Mouse (Mus musculus) heart, postnatal 36 days (tissue): ENCODE data around the gene Crybg1. TPM values are rescaled to one million over a fixed set of nuclear protein-coding genes. Genes with fewer than 3 reads are reported as not detected.

Experiments used
- DNase-seq, 2 experiments: peaks; one replicate each; pipeline ENCODE4 v3.0.0; 2021 to 2022
- intact Hi-C: fragments of 180-260 bp; cut with DNase I; formaldehyde crosslinking; loops from one replicate; pipeline ENCODE4 v1.15.1; 2025
- total RNA-seq, 2 experiments: library from RNA; stranded (reverse); gene quantifications; 2 replicates each; pipeline ENCODE4 v1.2.3; 2021

Gene Crybg1
- total RNA-seq, 2 experiments from 2014 or later, result 2.4 to 3.8 TPM

DNA sequence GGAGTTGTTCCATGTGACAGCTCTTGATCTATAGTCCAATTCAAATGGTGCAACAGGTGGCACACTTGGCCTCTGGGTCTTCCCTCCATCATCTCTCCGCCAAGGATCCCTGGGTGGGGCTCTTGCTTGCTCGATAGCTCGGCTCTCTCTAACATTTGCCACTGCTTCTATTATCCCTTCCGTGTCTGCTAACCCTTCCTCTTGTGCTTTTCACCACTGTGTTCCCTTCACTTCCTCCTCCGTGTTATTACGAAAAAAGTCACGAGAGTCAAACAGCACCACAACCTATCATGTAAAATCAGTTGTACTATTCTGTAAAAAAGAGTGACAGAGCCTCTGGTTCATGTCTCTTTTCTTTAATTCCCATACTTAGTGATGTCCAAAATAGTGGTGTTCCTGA is 137.2 kb downstream of the Crybg1 start:
- no peak for DNase-seq
- intact Hi-C loops, result no loop called here

DNA sequence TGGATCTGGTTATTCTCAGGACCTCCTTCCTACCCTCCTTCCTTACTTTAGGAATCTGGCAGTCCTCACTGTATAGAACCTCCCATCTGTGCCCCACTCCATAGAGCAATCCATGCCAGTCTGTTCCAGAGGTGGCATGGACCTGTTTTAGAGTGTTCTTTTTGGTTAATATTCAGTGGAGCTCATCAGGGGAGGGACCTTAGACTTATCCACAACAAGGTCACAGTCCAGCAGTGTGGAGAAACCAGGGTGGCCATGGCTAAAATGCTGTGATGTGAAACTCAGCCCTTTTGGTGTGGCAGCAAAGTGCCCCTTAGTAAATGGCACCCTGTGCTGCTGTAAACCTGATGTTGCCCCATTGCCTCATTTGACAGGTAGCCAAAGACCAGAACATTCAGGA is 139.8 kb downstream of the Crybg1 start:
- no peak for DNase-seq
- intact Hi-C loops, result no loop called here

DNA sequence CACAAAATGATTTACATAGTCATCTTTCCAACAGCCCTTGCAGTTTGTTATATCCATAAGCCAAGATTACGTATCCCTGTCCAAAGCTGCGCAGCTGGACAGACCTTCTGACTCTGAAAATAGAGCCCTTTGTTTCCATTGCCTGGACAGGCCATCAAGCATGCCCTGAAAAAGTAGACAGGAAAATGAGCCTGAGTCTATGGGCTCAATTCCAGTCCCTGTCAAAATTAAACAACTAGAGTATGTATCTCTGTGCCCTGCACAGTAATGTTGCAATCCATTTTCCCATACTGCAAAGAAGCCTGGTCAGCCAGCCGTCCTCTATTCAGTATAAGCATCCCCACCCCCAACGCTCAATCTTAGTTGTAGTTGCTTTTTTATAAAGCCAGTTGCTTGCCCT is 141.8 kb downstream of the Crybg1 start:
- intact Hi-C loops, result no loop called here
- DNase-seq, result no peak

- peak in 1 of 2 experiments; percentile 4 for DNase-seq
- intact Hi-C loops, result no loop called here
Observed at GRCm38 (mm10) chr10:44005677-44006641, 142.7 kb downstream of the Crybg1 start.

DNA sequence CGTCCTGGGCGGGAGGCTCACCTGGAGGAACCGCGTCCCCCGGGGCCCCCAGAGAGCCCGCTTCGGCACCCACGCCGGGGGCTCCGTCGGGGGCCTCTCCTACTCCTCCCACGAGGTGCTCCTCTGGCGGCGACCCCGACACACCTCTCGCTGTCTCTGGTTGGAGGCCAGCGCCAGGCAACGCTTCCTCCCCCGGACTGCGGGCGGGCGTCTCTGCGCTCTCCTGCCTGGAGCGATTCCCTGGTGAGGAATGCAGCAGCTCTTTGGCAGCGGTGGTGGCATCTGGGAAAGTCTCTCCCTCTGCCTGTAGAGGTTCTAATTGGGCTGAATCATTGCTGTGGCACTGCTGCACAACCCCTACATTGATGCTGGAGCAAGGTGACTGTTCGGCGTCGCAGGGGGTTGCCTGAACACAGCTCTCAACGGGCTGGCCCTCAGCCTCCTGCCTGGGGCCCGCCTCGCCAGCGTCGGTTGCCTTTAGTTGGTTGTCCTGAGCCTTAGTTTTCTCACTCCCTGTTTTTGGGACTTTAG is 144.4 kb downstream of the Crybg1 start:
- intact Hi-C loops, result no loop called here
- DNase-seq, result peak; percentile 40 to 51

DNA sequence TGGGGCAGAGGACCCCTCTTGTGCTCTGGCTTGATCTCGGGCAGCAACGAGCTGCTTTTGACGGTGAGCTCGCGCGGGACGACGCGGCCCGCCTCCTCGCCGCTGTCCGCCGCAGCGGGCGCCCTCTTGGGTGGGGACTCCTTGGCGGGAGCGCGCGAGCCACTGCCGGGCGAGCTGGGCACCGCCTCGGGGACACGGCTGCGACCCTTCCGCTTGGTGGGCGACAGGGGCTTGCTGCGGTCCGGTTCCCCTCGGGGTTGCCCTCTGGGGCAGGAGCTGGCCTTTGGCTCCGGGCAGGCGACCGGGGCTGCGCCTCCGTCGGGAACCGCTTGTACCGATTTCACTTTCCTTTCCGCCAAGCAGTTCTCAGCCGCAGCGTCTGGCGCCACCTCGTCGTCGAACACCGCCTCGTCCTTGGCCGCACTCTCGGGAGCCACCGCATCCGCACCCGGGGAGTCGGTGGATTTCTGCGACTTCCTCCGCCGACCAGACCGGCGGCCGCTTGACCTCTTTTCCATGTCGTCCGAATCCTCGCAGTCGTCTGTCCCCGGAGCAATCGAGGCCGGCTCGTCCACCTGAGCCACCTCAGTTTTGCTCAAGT is 145.0 kb downstream of the Crybg1 start:
- DNase-seq, result peak; percentile 66 to 78
- intact Hi-C loops, result loop anchor here (2.0 kb wide), 2 partner anchors 49 to 67 kb away; no protein-coding TSS in a partner anchor

- intact Hi-C loops, result loop anchor here (2.0 kb wide), 2 partner anchors 48 to 68 kb away; no protein-coding TSS in a partner anchor
- no peak for DNase-seq
Observed at GRCm38 (mm10) chr10:44002995-44003524, 145.6 kb downstream of the Crybg1 start.

- peak in 1 of 2 experiments; percentile 14 for DNase-seq
- intact Hi-C loops, result loop anchor here (2.0 kb wide), 2 partner anchors 47 to 69 kb away; no protein-coding TSS in a partner anchor
Observed at GRCm38 (mm10) chr10:44002004-44002940, 146.4 kb downstream of the Crybg1 start.

- intact Hi-C loops, result no loop called here
- DNase-seq, result no peak
Observed at GRCm38 (mm10) chr10:44000156-44000865, 148.3 kb downstream of the Crybg1 start.

DNA sequence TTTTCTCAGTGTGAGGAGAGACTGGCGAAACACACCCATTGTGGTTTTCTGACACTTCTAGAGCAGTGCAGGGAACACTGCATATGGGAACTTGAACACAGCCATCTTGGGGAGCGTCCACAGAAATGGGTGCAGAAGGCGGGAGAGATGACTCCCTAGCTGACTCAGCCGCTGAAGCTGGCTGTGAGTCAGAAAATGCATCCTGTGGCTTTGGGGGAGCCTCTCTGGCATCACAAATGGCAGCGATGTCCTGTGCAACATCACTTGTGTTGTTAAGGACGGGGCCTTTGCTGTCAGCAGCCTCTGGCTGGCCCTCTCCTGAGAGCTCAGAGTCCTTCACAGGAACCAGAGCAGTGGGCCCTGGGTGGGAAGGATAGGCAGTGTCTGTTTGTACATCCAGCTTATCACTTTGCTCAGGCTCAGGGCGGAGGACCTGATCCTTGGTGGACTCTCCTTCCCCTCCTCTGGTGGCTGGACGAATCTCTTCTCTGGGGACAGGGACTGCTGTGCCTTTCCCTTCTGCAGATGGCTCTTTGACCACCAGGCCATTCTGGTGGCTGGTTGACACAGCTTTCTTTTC is 150.1 kb downstream of the Crybg1 start:
- intact Hi-C loops, result no loop called here
- DNase-seq, result no peak

- intact Hi-C loops, result no loop called here
- DNase-seq, result no peak
Observed at GRCm38 (mm10) chr10:43998023-43998422, 150.6 kb downstream of the Crybg1 start.

GRCm38 (mm10) chr10:43997276-43997675 is 151.4 kb downstream of the Crybg1 start:
- intact Hi-C loops, result no loop called here
- no peak for DNase-seq

GRCm38 (mm10) chr10:43995858-43996650 is 152.6 kb downstream of the Crybg1 start:
- peak in 1 of 2 experiments; percentile 11 for DNase-seq
- intact Hi-C loops, result no loop called here

- intact Hi-C loops, result no loop called here
- DNase-seq, result no peak
Observed at GRCm38 (mm10) chr10:43993198-43993597, 155.5 kb downstream of the Crybg1 start.

DNA sequence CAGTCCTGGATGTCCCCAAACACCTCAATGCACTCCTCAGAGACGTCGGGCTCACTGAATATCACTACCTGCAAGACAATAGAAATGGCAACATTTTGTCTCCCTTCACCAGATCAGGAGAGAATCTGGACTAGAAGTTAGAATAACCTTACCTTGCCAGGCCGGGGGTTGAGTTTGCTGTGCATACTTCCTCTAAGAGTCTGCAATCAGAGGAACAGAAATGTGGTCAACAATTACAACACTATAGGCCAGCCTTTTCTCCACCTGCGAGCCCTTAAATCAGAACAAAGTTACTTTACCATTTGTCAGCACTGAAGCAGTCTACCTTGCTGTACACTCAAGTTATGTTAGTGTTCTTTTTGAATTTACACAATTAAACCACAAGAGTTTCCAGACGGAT is 156.1 kb downstream of the Crybg1 start:
- intact Hi-C loops, result no loop called here

GRCm38 (mm10) chr10:43991268-43991667 is 157.4 kb downstream of the Crybg1 start:
- no peak for DNase-seq
- intact Hi-C loops, result no loop called here

More for the DNA sequence above, 156.1 kb downstream of the Crybg1 start:
- DNase-seq, result no peak

GRCm38 (mm10) chr10:43983866-43984265 is 164.8 kb downstream of the Crybg1 start:
- intact Hi-C loops, result no loop called here
- no peak for DNase-seq

GRCm38 (mm10) chr10:43983241-43983640 is 165.4 kb downstream of the Crybg1 start:
- intact Hi-C loops, result no loop called here
- DNase-seq, result no peak
